Mouse (Mus musculus): ENCODE measurements at regions not wholly inside any gene's neighbourhood (a gene's known extent, or its start where the extent isn't known, plus 50 kb on each side); places are given as distances from the start of the nearest gene placed in this dataset.

DNA sequence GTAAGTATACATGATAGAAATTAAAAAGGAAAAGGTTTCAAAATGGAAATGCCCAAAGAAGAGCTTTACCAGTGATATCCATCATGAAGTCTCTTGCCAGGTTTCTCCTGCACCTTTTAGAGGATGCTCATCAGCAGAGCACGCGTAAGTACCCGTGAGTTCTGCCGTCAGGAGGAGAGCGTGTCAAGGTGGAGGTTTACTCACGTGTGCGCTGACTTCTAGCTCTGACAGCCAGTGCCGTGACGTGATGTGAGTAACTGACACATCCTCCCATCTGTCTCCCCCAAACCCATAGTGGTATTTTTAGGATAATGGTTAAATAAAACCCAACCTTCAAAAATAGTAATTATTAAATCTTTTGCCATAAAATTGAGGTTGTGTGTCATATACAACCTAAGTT lies 55.3 kb downstream of the Adra2a start:
- Histone ChIP-seq H3K27me3 (ENCODE audit: control insufficient read depth, insufficient read depth, low read length) (no peaks in the 10 kb centered on the region; the same call in 1 of the 2 replicates), H3K27ac (ENCODE audit: insufficient read depth, low read length) (no peak overlapping the region), H3K4me1 (ENCODE audit: control insufficient read depth, insufficient read depth, low read length) (no peaks in the 10 kb centered on the region), H3K4me3 (replicated peaks; ENCODE audit: insufficient read depth, low read depth, low read length) (no peak overlapping the region)
- WGBS: 85% methylated on average over 9 of the region's 9 CpGs
- no peak for DNase-seq
- TF ChIP-seq POLR2A (IDR thresholded peaks at IDR 0.05; ENCODE audit: borderline replicate concordance, insufficient read depth, low read length): no peak
- no peak for TF ChIP-seq CTCF (IDR thresholded peaks at IDR 0.05; ENCODE audit: borderline replicate concordance, insufficient read depth, low read depth, low read length)

GRCm38 (mm10) chr19:54099769-54100168 lies 55.8 kb downstream of the Adra2a start:
- 31% methylated on average over 6 of the region's 6 CpGs for WGBS
- no peaks in the 10 kb centered on the region for H3K4me1 ChIP-seq (ENCODE audit: control insufficient read depth, insufficient read depth, low read length)
- TF ChIP-seq CTCF (IDR thresholded peaks at IDR 0.05; ENCODE audit: borderline replicate concordance, insufficient read depth, low read depth, low read length): no peak
- no peak for TF ChIP-seq POLR2A (IDR thresholded peaks at IDR 0.05; ENCODE audit: borderline replicate concordance, insufficient read depth, low read length)
- no peak overlapping the region for H3K4me3 ChIP-seq (replicated peaks; ENCODE audit: insufficient read depth, low read depth, low read length)
- no peak for DNase-seq
- no peaks in the 10 kb centered on the region for H3K27me3 ChIP-seq (ENCODE audit: control insufficient read depth, insufficient read depth, low read length)
- no peak overlapping the region for H3K27ac ChIP-seq (ENCODE audit: insufficient read depth, low read length)

DNA sequence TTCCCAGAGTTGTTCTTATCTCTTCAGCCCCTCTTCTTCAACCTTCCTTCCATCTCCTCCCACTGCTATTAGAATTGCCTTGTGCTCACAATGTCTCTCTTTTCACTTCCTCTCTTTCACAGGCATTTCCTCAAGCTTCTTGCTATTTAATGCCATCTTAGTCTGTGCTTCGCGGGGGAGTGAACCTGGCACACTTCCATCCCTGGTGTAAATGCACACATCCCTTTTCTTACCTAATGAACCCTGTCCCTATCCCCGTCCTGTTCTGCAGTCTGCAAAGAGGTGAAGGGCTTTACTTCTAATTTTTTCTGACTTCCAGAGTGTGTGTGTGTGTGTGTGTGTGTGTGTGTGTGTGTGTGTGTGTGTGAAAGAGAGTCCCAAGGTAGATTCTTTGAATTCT lies 62.6 kb downstream of the Adra2a start:
- Histone ChIP-seq H3K27ac (ENCODE audit: insufficient read depth, low read length) (no peak overlapping the region), H3K4me3 (replicated peaks; ENCODE audit: insufficient read depth, low read depth, low read length) (no peak overlapping the region), H3K27me3 (ENCODE audit: control insufficient read depth, insufficient read depth, low read length) (no peaks in the 10 kb centered on the region), H3K4me1 (ENCODE audit: control insufficient read depth, insufficient read depth, low read length) (no peaks in the 10 kb centered on the region; the same call in 1 of the 2 replicates)
- 47% methylated on average over 3 of the region's 3 CpGs for WGBS
- no peak for TF ChIP-seq CTCF (IDR thresholded peaks at IDR 0.05; ENCODE audit: borderline replicate concordance, insufficient read depth, low read depth, low read length)
- no peak for TF ChIP-seq POLR2A (IDR thresholded peaks at IDR 0.05; ENCODE audit: borderline replicate concordance, insufficient read depth, low read length)
- DNase-seq: no peak

DNA sequence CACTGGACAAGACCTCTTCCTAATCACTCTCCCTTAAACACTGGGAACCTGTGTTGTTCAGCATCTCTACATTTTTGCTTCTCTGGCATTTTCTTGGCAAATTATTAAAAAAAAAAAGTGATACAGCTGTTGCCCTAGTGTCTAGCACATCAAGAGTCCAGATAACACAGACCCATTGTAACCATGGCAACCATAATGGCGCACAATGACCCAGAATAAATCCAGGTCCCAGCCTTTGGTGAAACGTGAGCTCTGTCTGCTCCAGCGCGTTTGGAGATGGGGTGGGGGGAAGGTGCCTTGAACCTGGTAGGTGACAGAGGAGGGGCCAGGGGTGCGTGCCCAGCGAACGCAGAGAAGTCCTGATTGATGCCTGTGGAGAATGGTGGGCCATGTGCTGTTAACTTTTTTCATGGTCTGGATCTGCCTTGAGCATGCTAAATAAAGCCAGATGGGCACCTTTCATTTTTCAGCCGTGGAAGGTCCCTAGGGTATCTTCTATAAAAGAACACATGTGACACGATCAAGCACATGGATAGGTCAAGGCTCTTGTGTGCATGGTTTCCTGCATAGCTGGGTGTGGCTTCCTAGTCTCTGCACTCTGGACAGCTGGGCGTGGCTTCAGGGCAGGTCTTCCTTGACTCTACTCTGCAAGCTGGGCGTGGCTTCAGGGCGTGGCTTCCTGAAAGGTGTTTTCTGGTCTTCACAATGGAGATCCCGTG lies 63.3 kb downstream of the Adra2a start:
- no peak for DNase-seq
- Histone ChIP-seq H3K27me3 (ENCODE audit: control insufficient read depth, insufficient read depth, low read length) (no peaks in the 10 kb centered on the region), H3K4me3 (replicated peaks; ENCODE audit: insufficient read depth, low read depth, low read length) (no peak overlapping the region), H3K4me1 (ENCODE audit: control insufficient read depth, insufficient read depth, low read length) (no peaks in the 10 kb centered on the region; the same call in 1 of the 2 replicates), H3K27ac (ENCODE audit: insufficient read depth, low read length) (no peak overlapping the region)
- WGBS: 50% methylated on average over 13 of the region's 13 CpGs
- TF ChIP-seq POLR2A (IDR thresholded peaks at IDR 0.05; ENCODE audit: borderline replicate concordance, insufficient read depth, low read length): no peak
- no peak for TF ChIP-seq CTCF (IDR thresholded peaks at IDR 0.05; ENCODE audit: borderline replicate concordance, insufficient read depth, low read depth, low read length)

- WGBS: 66% methylated on average over 6 of the region's 6 CpGs
- no peak for DNase-seq
- TF ChIP-seq CTCF (IDR thresholded peaks at IDR 0.05; ENCODE audit: borderline replicate concordance, insufficient read depth, low read depth, low read length): no peak
- TF ChIP-seq POLR2A (IDR thresholded peaks at IDR 0.05; ENCODE audit: borderline replicate concordance, insufficient read depth, low read length): no peak
- no peaks in the 10 kb centered on the region for H3K27me3 ChIP-seq (ENCODE audit: control insufficient read depth, insufficient read depth, low read length)
- H3K27ac ChIP-seq (ENCODE audit: insufficient read depth, low read length): no peak overlapping the region
- H3K4me1 ChIP-seq (ENCODE audit: control insufficient read depth, insufficient read depth, low read length): no peaks in the 10 kb centered on the region; the same call in 1 of the 2 replicates
- H3K4me3 ChIP-seq (replicated peaks; ENCODE audit: insufficient read depth, low read depth, low read length): no peak overlapping the region
These were observed 66.1 kb downstream of the Adra2a start for GRCm38 (mm10) chr19:54110080-54110479.

- 84% methylated on average over 3 of the region's 3 CpGs for WGBS
- Histone ChIP-seq H3K27ac (ENCODE audit: insufficient read depth, low read length) (no peak overlapping the region), H3K4me3 (replicated peaks; ENCODE audit: insufficient read depth, low read depth, low read length) (no peak overlapping the region), H3K4me1 (ENCODE audit: control insufficient read depth, insufficient read depth, low read length) (no peaks in the 10 kb centered on the region), H3K27me3 (ENCODE audit: control insufficient read depth, insufficient read depth, low read length) (no peaks in the 10 kb centered on the region)
- DNase-seq: no peak
- no peak for TF ChIP-seq CTCF (IDR thresholded peaks at IDR 0.05; ENCODE audit: borderline replicate concordance, insufficient read depth, low read depth, low read length)
These were observed 68.7 kb downstream of the Adra2a start for GRCm38 (mm10) chr19:54112691-54113090.

DNA sequence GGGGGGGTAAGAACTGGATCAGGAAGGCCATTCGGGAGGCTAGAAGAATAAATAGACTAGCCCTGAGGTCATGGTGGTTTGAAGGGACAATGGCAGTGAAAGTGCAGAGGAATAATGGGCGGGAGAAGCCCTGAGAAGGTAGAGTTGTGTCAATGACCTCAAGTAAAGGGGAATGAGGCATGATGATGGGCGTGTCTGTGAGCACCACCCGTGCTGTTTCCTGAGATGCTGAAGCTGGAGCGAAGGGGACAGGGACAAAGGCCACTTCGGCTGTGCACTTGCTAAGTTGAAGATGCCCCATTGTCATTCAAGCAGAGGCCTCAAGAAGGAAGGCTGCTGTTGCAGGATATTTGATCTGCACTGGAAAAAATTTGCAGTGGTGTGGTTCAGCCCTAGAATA lies 69.5 kb downstream of the Adra2a start:
- TF ChIP-seq CTCF (IDR thresholded peaks at IDR 0.05; ENCODE audit: borderline replicate concordance, insufficient read depth, low read depth, low read length) (no peak), POLR2A (IDR thresholded peaks at IDR 0.05; ENCODE audit: borderline replicate concordance, insufficient read depth, low read length) (no peak)

GRCm38 (mm10) chr19:54114588-54115317 lies 70.8 kb downstream of the Adra2a start:
- no peaks in the 10 kb centered on the region for H3K4me1 ChIP-seq (ENCODE audit: control insufficient read depth, insufficient read depth, low read length)
- no peak for TF ChIP-seq CTCF (IDR thresholded peaks at IDR 0.05; ENCODE audit: borderline replicate concordance, insufficient read depth, low read depth, low read length)
- peak; percentile 17 to 30 for DNase-seq
- H3K4me3 ChIP-seq (replicated peaks; ENCODE audit: insufficient read depth, low read depth, low read length): peak overlapping the region; percentile 62
- WGBS: 8% methylated on average over 22 of the region's 22 CpGs
- no peaks in the 10 kb centered on the region for H3K27me3 ChIP-seq (ENCODE audit: control insufficient read depth, insufficient read depth, low read length)
- H3K27ac ChIP-seq (ENCODE audit: insufficient read depth, low read length): no peak overlapping the region

More for the DNA sequence above, 69.5 kb downstream of the Adra2a start:
- 76% methylated on average over 6 of the region's 6 CpGs for WGBS
- Histone ChIP-seq H3K27ac (ENCODE audit: insufficient read depth, low read length) (no peak overlapping the region), H3K4me1 (ENCODE audit: control insufficient read depth, insufficient read depth, low read length) (no peaks in the 10 kb centered on the region), H3K4me3 (replicated peaks; ENCODE audit: insufficient read depth, low read depth, low read length) (no peak overlapping the region), H3K27me3 (ENCODE audit: control insufficient read depth, insufficient read depth, low read length) (no peaks in the 10 kb centered on the region)
- no peak for DNase-seq

All from cerebellum, adult 2 months (tissue).